Mouse (Mus musculus) cerebellum, adult 2 months (tissue): ENCODE measurements at regions not wholly inside any gene's neighbourhood (a gene's known extent, or its start where the extent isn't known, plus 50 kb on each side); places are given as distances from the start of the nearest gene placed in this dataset.

Experiments
- DNase-seq, 2 experiments: peaks; one replicate each; pipeline ENCODE4 v3.0.0; 2021
- H3K27ac ChIP-seq: fragments of 200-500 bp; 2 replicates; pipeline ENCODE4 v1.5.1; 2012; ENCODE audit warnings: low read length, control low read depth, inconsistent platforms; ENCODE audit not compliant: insufficient read depth
- H3K27me3 ChIP-seq: fragments of 200-500 bp; 2 replicates; pipeline ENCODE4 v1.6.1; 2012; ENCODE audit warnings: inconsistent platforms, mild to moderate bottlenecking, low read length, moderate library complexity; ENCODE audit not compliant: control insufficient read depth, insufficient read depth
- H3K4me1 ChIP-seq: fragments of 200-500 bp; 2 replicates; pipeline ENCODE4 v1.6.1; 2011; ENCODE audit warnings: low read length; ENCODE audit not compliant: control insufficient read depth, insufficient read depth
- H3K4me3 ChIP-seq: fragments of 200-500 bp; replicated peaks from 2 replicates; pipeline ENCODE3; 2011; ENCODE audit warnings: mild to moderate bottlenecking, low read depth, low read length, control low read depth; ENCODE audit not compliant: insufficient read depth
- CTCF ChIP-seq: fragments of 200-500 bp; IDR thresholded peaks from 2 replicates; pipeline ENCODE4 v1.5.1; 2011; ENCODE audit warnings: low read depth, mild to moderate bottlenecking, control low read depth, low read length, moderate library complexity, borderline replicate concordance; ENCODE audit not compliant: insufficient read depth
- POLR2A ChIP-seq: fragments of 200-500 bp; IDR thresholded peaks from 2 replicates; pipeline ENCODE4 v1.6.1; 2011; ENCODE audit warnings: low read length, control low read depth, borderline replicate concordance; ENCODE audit not compliant: insufficient read depth
- WGBS: fragments of 180-500 bp; shearing (Covaris S2); methylation state at CpG from one replicate; pipeline ENCODE4 v1.1.7; 2018; 5-methylcytosine and 5-hydroxymethylcytosine counted together

- TF ChIP-seq POLR2A (no peak), CTCF (no peak)
- no peak overlapping the region for H3K4me3 ChIP-seq
- no peak overlapping the region for H3K27ac ChIP-seq
- no peaks in the 10 kb centered on the region for H3K4me1 ChIP-seq
- H3K27me3 ChIP-seq = no peaks in the 10 kb centered on the region
- DNase-seq = no peak
- WGBS = 18% methylated on average over 1 of the region's 1 CpGs
Measured at GRCm38 (mm10) chr5:39267106-39267505, 390.5 kb upstream of the Clnk start.

DNA sequence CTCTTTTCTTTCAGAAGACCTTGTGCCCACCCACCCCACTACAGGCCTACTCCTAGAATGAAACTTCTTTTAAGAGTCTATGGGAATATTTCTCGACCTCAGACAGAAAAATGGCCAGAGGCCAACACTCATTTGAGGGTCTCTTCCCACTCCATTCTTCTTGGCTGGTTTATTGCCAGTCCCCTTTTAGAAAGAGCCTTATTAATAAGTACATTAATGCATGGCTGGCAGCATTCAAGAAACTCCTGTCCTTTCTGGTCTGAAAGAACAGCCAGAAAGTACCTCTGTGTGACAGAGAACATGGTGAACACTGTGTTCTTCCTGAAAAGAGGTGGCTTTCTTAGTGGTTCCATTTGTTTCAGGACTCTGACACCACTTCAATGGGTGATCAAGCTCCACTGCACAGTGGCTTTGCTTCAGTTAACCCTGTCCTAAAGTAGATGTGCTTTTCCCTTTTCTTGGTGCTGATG is 384.1 kb upstream of the Clnk start:
- TF ChIP-seq CTCF = no peak
- TF ChIP-seq POLR2A = no peak
- Histone ChIP-seq H3K4me1 (no peaks in the 10 kb centered on the region), H3K27ac (no peak overlapping the region), H3K27me3 (no peaks in the 10 kb centered on the region), H3K4me3 (no peak overlapping the region)
- WGBS = 36% methylated on average over 1 of the region's 1 CpGs
- no peak for DNase-seq

- Histone ChIP-seq H3K27me3 (no peaks in the 10 kb centered on the region), H3K27ac (no peak overlapping the region), H3K4me1 (no peaks in the 10 kb centered on the region), H3K4me3 (no peak overlapping the region)
- 96% methylated on average over 2 of the region's 2 CpGs for WGBS
- no peak for DNase-seq
- TF ChIP-seq CTCF (no peak), POLR2A (no peak)
Measured at GRCm38 (mm10) chr5:39257745-39258144, 381.1 kb upstream of the Clnk start.

GRCm38 (mm10) chr5:39252206-39252605 is 375.6 kb upstream of the Clnk start:
- Histone ChIP-seq H3K27ac (no peak overlapping the region), H3K4me3 (no peak overlapping the region), H3K27me3 (no peaks in the 10 kb centered on the region), H3K4me1 (no peaks in the 10 kb centered on the region)
- no peak for DNase-seq
- 42% methylated on average over 3 of the region's 3 CpGs for WGBS
- TF ChIP-seq CTCF = no peak
- TF ChIP-seq POLR2A = no peak

DNA sequence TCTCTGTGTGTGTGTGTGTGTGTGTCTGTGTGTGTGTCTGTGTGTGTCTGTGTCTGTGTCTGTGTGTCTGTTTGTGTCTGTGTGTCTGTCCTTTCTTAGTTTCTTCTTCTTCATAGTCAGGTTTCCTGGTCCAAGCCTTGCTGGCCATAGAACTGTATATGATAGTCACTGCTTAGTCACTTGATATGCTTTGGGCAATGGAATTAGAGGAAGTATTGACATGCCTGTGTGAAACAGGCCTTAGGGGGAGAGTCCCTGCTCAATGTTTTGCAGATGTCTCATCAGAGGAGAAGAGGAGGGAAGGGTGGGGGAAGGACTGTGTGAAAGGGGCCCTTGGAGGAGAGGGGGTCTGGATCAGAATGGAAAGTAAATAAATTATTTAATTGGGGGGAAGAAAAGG is 374.4 kb upstream of the Clnk start:
- Histone ChIP-seq H3K4me3 (no peak overlapping the region), H3K4me1 (no peaks in the 10 kb centered on the region), H3K27ac (no peak overlapping the region), H3K27me3 (no peaks in the 10 kb centered on the region)
- DNase-seq = no peak
- TF ChIP-seq CTCF = no peak
- no peak for TF ChIP-seq POLR2A

DNA sequence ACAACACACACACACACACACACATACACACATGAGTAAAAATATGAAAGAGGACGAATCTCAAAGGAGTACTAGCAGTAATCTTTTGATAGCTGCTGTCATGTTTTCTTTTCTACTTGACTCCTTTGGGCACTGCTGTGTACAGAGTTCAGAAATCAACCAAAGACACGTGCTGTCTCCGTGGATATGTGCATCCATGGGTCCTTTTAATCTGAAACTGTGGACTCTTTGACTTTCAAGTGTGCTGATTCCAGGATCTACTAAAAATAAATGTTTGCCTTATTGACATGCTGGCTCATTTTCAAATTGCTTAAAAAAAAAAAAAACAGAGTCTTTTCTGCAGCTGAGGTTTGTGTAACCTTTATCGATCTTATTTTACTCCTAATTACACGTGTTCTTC is 343.1 kb upstream of the Clnk start:
- H3K4me1 ChIP-seq = no peaks in the 10 kb centered on the region; the same call in 1 of the 2 replicates
- no peak overlapping the region for H3K27ac ChIP-seq
- no peaks in the 10 kb centered on the region for H3K27me3 ChIP-seq
- TF ChIP-seq POLR2A (no peak), CTCF (no peak)
- WGBS = 88% methylated on average over 5 of the region's 5 CpGs
- DNase-seq = no peak
- no peak overlapping the region for H3K4me3 ChIP-seq

DNA sequence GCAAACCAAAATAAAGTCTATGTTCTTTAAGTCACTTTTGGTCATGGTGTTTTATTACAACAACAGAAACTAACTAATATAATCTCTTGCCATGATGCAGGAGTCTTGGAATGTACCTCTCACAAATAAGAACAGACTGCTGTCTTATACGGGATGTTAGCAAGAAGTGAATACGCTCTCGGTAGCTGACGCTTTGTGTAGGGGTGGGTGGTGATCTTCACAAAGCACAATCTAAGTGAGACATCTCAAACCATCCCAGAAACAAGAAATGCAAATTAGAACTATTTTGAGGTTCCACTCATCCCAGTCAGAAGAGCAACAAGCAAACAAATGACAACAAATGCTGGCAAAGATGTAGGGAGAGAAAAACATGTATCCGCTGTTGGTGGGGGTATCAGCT is 339.7 kb upstream of the Clnk start:
- DNase-seq = no peak
- WGBS = 97% methylated on average over 5 of the region's 5 CpGs
- no peaks in the 10 kb centered on the region for H3K27me3 ChIP-seq
- H3K27ac ChIP-seq = no peak overlapping the region
- H3K4me1 ChIP-seq = peaks cover 3% of the 10 kb centered on the region; the same call in 1 of the 2 replicates
- H3K4me3 ChIP-seq = no peak overlapping the region
- TF ChIP-seq CTCF (no peak), POLR2A (no peak)

DNA sequence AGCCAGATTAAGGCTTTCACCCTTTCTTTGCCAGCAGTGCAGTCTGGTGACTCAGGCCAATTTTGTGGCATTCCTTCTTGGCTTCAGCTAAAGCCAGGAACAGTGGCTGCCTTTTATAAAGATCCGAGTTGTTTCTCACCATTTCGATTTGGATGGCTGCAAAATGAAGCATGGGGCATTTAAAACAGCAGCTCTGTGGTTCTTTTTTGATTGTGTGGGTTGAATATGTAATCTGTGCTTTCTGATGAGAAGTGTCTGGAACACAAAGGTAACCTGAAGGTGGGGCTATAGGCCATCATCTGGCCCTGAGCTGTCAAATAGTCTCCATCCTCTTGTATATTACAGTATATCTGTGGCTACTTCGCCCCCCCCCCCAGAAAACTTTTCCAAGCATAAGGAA is 338.4 kb upstream of the Clnk start:
- TF ChIP-seq CTCF (peak; percentile 27; the same call in 1 of the 2 replicates), POLR2A (no peak)
- no peak overlapping the region for H3K4me3 ChIP-seq
- H3K4me1 ChIP-seq = peaks cover 3% of the 10 kb centered on the region; the same call in 1 of the 2 replicates
- DNase-seq = peak in 1 of 2 experiments; percentile 37
- no peak overlapping the region for H3K27ac ChIP-seq
- no peaks in the 10 kb centered on the region for H3K27me3 ChIP-seq
- 34% methylated on average over 3 of the region's 3 CpGs for WGBS

- TF ChIP-seq CTCF (no peak), POLR2A (no peak)
- peak in 1 of 2 experiments; percentile 11 for DNase-seq
- no peak overlapping the region for H3K4me3 ChIP-seq
- no peaks in the 10 kb centered on the region for H3K27me3 ChIP-seq
- no peak overlapping the region for H3K27ac ChIP-seq
- H3K4me1 ChIP-seq = peaks cover 3% of the 10 kb centered on the region; the same call in 1 of the 2 replicates
Measured at GRCm38 (mm10) chr5:39212550-39212949, 335.9 kb upstream of the Clnk start.
